Mouse (Mus musculus): Measurements from ENCODE around the gene Mfsd6. TPM values are rescaled to one million over a fixed set of nuclear protein-coding genes. Genes with fewer than 3 reads are reported as not detected.
"Not testable (repeated sequence)": the region's sequence is repeated elsewhere in the genome, so short reads cannot be mapped to it uniquely, and the experiment has no call there.

Mfsd6 gene
- polyA plus RNA-seq, 2 experiments, result 0.47 to 0.52 TPM

- Histone ChIP-seq H3K4me2 (ENCODE audit: low read depth) (no peak overlapping the region), H3K27ac (no peak overlapping the region), H3K9me3 (ENCODE audit: control insufficient read depth, low read length) (no peaks in the 10 kb centered on the region), H3K27me3 (ENCODE audit: control insufficient read depth, insufficient read depth, low read length) (no peaks in the 10 kb centered on the region), H3K4me1 (replicated peaks; ENCODE audit: control insufficient read depth in 2 of 2, insufficient read depth in 2 of 2, low read length in 1 of 2) (no peaks in the 10 kb centered on the region), H3K9ac (replicated peaks) (no peak overlapping the region), H3K36me3 (replicated peaks; ENCODE audit: control insufficient read depth, insufficient read depth, low read depth) (no peaks in the 10 kb centered on the region), H3K4me3 (ENCODE audit: insufficient read depth in 1 of 2, low read depth in 2 of 2, low read length in 2 of 2) (no peak overlapping the region)
- DNase-seq (ENCODE audit: low read depth in 3 of 3, low spot score in 3 of 3) (no peak), ATAC-seq (ENCODE audit: insufficient read depth) (no peak)
- WGBS (ENCODE audit: insufficient replicate concordance), result 33% methylated on average over 3 of the region's 3 CpGs
- TF ChIP-seq CTCF (IDR thresholded peaks at IDR 0.05; ENCODE audit: low read depth) (no peak), EP300 (IDR thresholded peaks at IDR 0.05; ENCODE audit: low read depth) (no peak)
Measured at GRCm38 (mm10) chr1:52714021-52714420, 13.2 kb downstream of the Mfsd6 start.

- Histone ChIP-seq H3K36me3 (replicated peaks; ENCODE audit: control insufficient read depth, insufficient read depth, low read depth) (no peaks in the 10 kb centered on the region), H3K4me1 (replicated peaks; ENCODE audit: control insufficient read depth in 2 of 2, insufficient read depth in 2 of 2, low read length in 1 of 2) (no peaks in the 10 kb centered on the region), H3K27me3 (ENCODE audit: control insufficient read depth, insufficient read depth, low read length) (no peaks in the 10 kb centered on the region), H3K27ac (no peak overlapping the region), H3K4me3 (ENCODE audit: insufficient read depth in 1 of 2, low read depth in 2 of 2, low read length in 2 of 2) (no peak overlapping the region), H3K9ac (replicated peaks) (no peak overlapping the region), H3K9me3 (ENCODE audit: control insufficient read depth, low read length) (no peaks in the 10 kb centered on the region), H3K4me2 (ENCODE audit: low read depth) (no peak overlapping the region)
- ATAC-seq (ENCODE audit: insufficient read depth) (no peak), DNase-seq (ENCODE audit: low read depth in 3 of 3, low spot score in 3 of 3) (no peak)
- WGBS (ENCODE audit: insufficient replicate concordance), result 30% methylated on average over 6 of the region's 6 CpGs
- TF ChIP-seq EP300 (IDR thresholded peaks at IDR 0.05; ENCODE audit: low read depth) (no peak), CTCF (IDR thresholded peaks at IDR 0.05; ENCODE audit: low read depth) (no peak)
Measured at GRCm38 (mm10) chr1:52708745-52709144, 18.5 kb downstream of the Mfsd6 start.

GRCm38 (mm10) chr1:52707030-52707429, 20.2 kb downstream of the Mfsd6 start:
- Histone ChIP-seq H3K27ac (no peak overlapping the region), H3K4me1 (replicated peaks; ENCODE audit: control insufficient read depth in 2 of 2, insufficient read depth in 2 of 2, low read length in 1 of 2) (no peaks in the 10 kb centered on the region), H3K4me2 (ENCODE audit: low read depth) (no peak overlapping the region), H3K9ac (replicated peaks) (no peak overlapping the region), H3K4me3 (ENCODE audit: insufficient read depth in 1 of 2, low read depth in 2 of 2, low read length in 2 of 2) (no peak overlapping the region), H3K27me3 (ENCODE audit: control insufficient read depth, insufficient read depth, low read length) (no peaks in the 10 kb centered on the region), H3K36me3 (replicated peaks; ENCODE audit: control insufficient read depth, insufficient read depth, low read depth) (no peaks in the 10 kb centered on the region), H3K9me3 (ENCODE audit: control insufficient read depth, low read length) (no peaks in the 10 kb centered on the region)
- TF ChIP-seq CTCF (IDR thresholded peaks at IDR 0.05; ENCODE audit: low read depth), result no peak
- TF ChIP-seq EP300 (IDR thresholded peaks at IDR 0.05; ENCODE audit: low read depth), result no peak
- WGBS (ENCODE audit: insufficient replicate concordance), result 68% methylated on average over 3 of the region's 3 CpGs
- no peak for DNase-seq (ENCODE audit: low read depth in 3 of 3, low spot score in 3 of 3)
- no peak for ATAC-seq (ENCODE audit: insufficient read depth)

- TF ChIP-seq EP300 (IDR thresholded peaks at IDR 0.05; ENCODE audit: low read depth) (no peak), CTCF (IDR thresholded peaks at IDR 0.05; ENCODE audit: low read depth) (no peak)
- Histone ChIP-seq H3K4me1 (replicated peaks; ENCODE audit: control insufficient read depth in 2 of 2, insufficient read depth in 2 of 2, low read length in 1 of 2) (no peaks in the 10 kb centered on the region), H3K4me2 (ENCODE audit: low read depth) (no peak overlapping the region), H3K36me3 (replicated peaks; ENCODE audit: control insufficient read depth, insufficient read depth, low read depth) (no peaks in the 10 kb centered on the region), H3K27me3 (ENCODE audit: control insufficient read depth, insufficient read depth, low read length) (no peaks in the 10 kb centered on the region), H3K9ac (replicated peaks) (no peak overlapping the region), H3K9me3 (ENCODE audit: control insufficient read depth, low read length) (no peaks in the 10 kb centered on the region), H3K27ac (no peak overlapping the region), H3K4me3 (ENCODE audit: insufficient read depth in 1 of 2, low read depth in 2 of 2, low read length in 2 of 2) (no peak overlapping the region)
- WGBS (ENCODE audit: insufficient replicate concordance), result 45% methylated on average over 7 of the region's 7 CpGs
- no peak for ATAC-seq (ENCODE audit: insufficient read depth)
- DNase-seq (ENCODE audit: low read depth in 3 of 3, low spot score in 3 of 3), result peak in 1 of 3 experiments; percentile 9
Measured at GRCm38 (mm10) chr1:52702738-52703491, 24.3 kb downstream of the Mfsd6 start.

GRCm38 (mm10) chr1:52701941-52702340, 25.3 kb downstream of the Mfsd6 start:
- H3K4me1 ChIP-seq (replicated peaks; ENCODE audit: control insufficient read depth in 2 of 2, insufficient read depth in 2 of 2, low read length in 1 of 2), result no peaks in the 10 kb centered on the region
- TF ChIP-seq CTCF (IDR thresholded peaks at IDR 0.05; ENCODE audit: low read depth), result no peak
- no peak for TF ChIP-seq EP300 (IDR thresholded peaks at IDR 0.05; ENCODE audit: low read depth)

GRCm38 (mm10) chr1:52694456-52694855, 32.8 kb downstream of the Mfsd6 start:
- not testable (repeated sequence) for H3K36me3 ChIP-seq (replicated peaks; ENCODE audit: control insufficient read depth, insufficient read depth, low read depth); H3K4me1 ChIP-seq (replicated peaks; ENCODE audit: control insufficient read depth in 2 of 2, insufficient read depth in 2 of 2, low read length in 1 of 2); H3K27ac ChIP-seq; DNase-seq (ENCODE audit: low read depth in 3 of 3, low spot score in 3 of 3); ATAC-seq (ENCODE audit: insufficient read depth); H3K4me2 ChIP-seq (ENCODE audit: low read depth); H3K9me3 ChIP-seq (ENCODE audit: control insufficient read depth, low read length); H3K27me3 ChIP-seq (ENCODE audit: control insufficient read depth, insufficient read depth, low read length); H3K9ac ChIP-seq (replicated peaks); H3K4me3 ChIP-seq (ENCODE audit: insufficient read depth in 1 of 2, low read depth in 2 of 2, low read length in 2 of 2)
- 76% methylated on average over 13 of the region's 13 CpGs for WGBS (ENCODE audit: insufficient replicate concordance)

More at GRCm38 (mm10) chr1:52701941-52702340, 25.3 kb downstream of the Mfsd6 start:
- no peaks in the 10 kb centered on the region for H3K27me3 ChIP-seq (ENCODE audit: control insufficient read depth, insufficient read depth, low read length)
- no peak overlapping the region for H3K9ac ChIP-seq (replicated peaks)
- H3K4me3 ChIP-seq (ENCODE audit: insufficient read depth in 1 of 2, low read depth in 2 of 2, low read length in 2 of 2), result no peak overlapping the region
- no peaks in the 10 kb centered on the region for H3K9me3 ChIP-seq (ENCODE audit: control insufficient read depth, low read length)
- no peak for DNase-seq (ENCODE audit: low read depth in 3 of 3, low spot score in 3 of 3)
- H3K4me2 ChIP-seq (ENCODE audit: low read depth), result no peak overlapping the region
- H3K36me3 ChIP-seq (replicated peaks; ENCODE audit: control insufficient read depth, insufficient read depth, low read depth), result no peaks in the 10 kb centered on the region
- H3K27ac ChIP-seq, result no peak overlapping the region
- no peak for ATAC-seq (ENCODE audit: insufficient read depth)
- 13% methylated on average over 1 of the region's 1 CpGs for WGBS (ENCODE audit: insufficient replicate concordance)
